Mouse (Mus musculus): ENCODE measurements at regions not wholly inside any gene's neighbourhood (a gene's known extent, or its start where the extent isn't known, plus 50 kb on each side); places are given as distances from the start of the nearest gene placed in this dataset.

GRCm38 (mm10) chr10:119014731-119015130 is 144.7 kb upstream of the Dyrk2 start:
- Histone ChIP-seq H3K4me3 (ENCODE audit: insufficient read depth, low read length) (no peak overlapping the region), H3K4me1 (ENCODE audit: control insufficient read depth, insufficient read depth, low read length) (peaks cover 10% of the 10 kb centered on the region), H3K27ac (ENCODE audit: insufficient read depth, low read length) (no peak overlapping the region)
- TF ChIP-seq CTCF (IDR thresholded peaks at IDR 0.05; ENCODE audit: extremely low read depth, insufficient read depth, low read length) (no peak), POLR2A (IDR thresholded peaks at IDR 0.05; ENCODE audit: extremely low read depth, insufficient read depth, low read length) (no peak)

- peaks cover 10% of the 10 kb centered on the region for H3K4me1 ChIP-seq (ENCODE audit: control insufficient read depth, insufficient read depth, low read length)
- H3K4me3 ChIP-seq (ENCODE audit: insufficient read depth, low read length), result no peak overlapping the region
- TF ChIP-seq CTCF (IDR thresholded peaks at IDR 0.05; ENCODE audit: extremely low read depth, insufficient read depth, low read length) (no peak), POLR2A (IDR thresholded peaks at IDR 0.05; ENCODE audit: extremely low read depth, insufficient read depth, low read length) (no peak)
- 0 out of 2 replicates have a peak overlapping the region, but pooled peaks have one; percentile 39 for H3K27ac ChIP-seq (ENCODE audit: insufficient read depth, low read length)
These were observed 143.7 kb upstream of the Dyrk2 start for GRCm38 (mm10) chr10:119013758-119014157.

GRCm38 (mm10) chr10:119011511-119011910 is 141.5 kb upstream of the Dyrk2 start:
- Histone ChIP-seq H3K27ac (ENCODE audit: insufficient read depth, low read length) (no peak overlapping the region), H3K4me3 (ENCODE audit: insufficient read depth, low read length) (no peak overlapping the region), H3K4me1 (ENCODE audit: control insufficient read depth, insufficient read depth, low read length) (peaks cover 10% of the 10 kb centered on the region)
- no peak for TF ChIP-seq CTCF (IDR thresholded peaks at IDR 0.05; ENCODE audit: extremely low read depth, insufficient read depth, low read length)
- TF ChIP-seq POLR2A (IDR thresholded peaks at IDR 0.05; ENCODE audit: extremely low read depth, insufficient read depth, low read length), result no peak

GRCm38 (mm10) chr10:119010884-119011283 is 140.9 kb upstream of the Dyrk2 start:
- Histone ChIP-seq H3K4me1 (ENCODE audit: control insufficient read depth, insufficient read depth, low read length) (peaks cover 10% of the 10 kb centered on the region), H3K27ac (ENCODE audit: insufficient read depth, low read length) (no peak overlapping the region), H3K4me3 (ENCODE audit: insufficient read depth, low read length) (no peak overlapping the region)
- TF ChIP-seq POLR2A (IDR thresholded peaks at IDR 0.05; ENCODE audit: extremely low read depth, insufficient read depth, low read length) (no peak), CTCF (IDR thresholded peaks at IDR 0.05; ENCODE audit: extremely low read depth, insufficient read depth, low read length) (no peak)

GRCm38 (mm10) chr10:119006866-119007575 is 137.0 kb upstream of the Dyrk2 start:
- Histone ChIP-seq H3K27ac (ENCODE audit: insufficient read depth, low read length) (no peak overlapping the region), H3K4me1 (ENCODE audit: control insufficient read depth, insufficient read depth, low read length) (no peaks in the 10 kb centered on the region), H3K4me3 (ENCODE audit: insufficient read depth, low read length) (no peak overlapping the region)
- TF ChIP-seq POLR2A (IDR thresholded peaks at IDR 0.05; ENCODE audit: extremely low read depth, insufficient read depth, low read length), result no peak
- TF ChIP-seq CTCF (IDR thresholded peaks at IDR 0.05; ENCODE audit: extremely low read depth, insufficient read depth, low read length), result no peak

GRCm38 (mm10) chr10:119005491-119005890 is 135.5 kb upstream of the Dyrk2 start:
- Histone ChIP-seq H3K27ac (ENCODE audit: insufficient read depth, low read length) (no peak overlapping the region), H3K4me1 (ENCODE audit: control insufficient read depth, insufficient read depth, low read length) (no peaks in the 10 kb centered on the region), H3K4me3 (ENCODE audit: insufficient read depth, low read length) (no peak overlapping the region)
- TF ChIP-seq CTCF (IDR thresholded peaks at IDR 0.05; ENCODE audit: extremely low read depth, insufficient read depth, low read length), result no peak
- TF ChIP-seq POLR2A (IDR thresholded peaks at IDR 0.05; ENCODE audit: extremely low read depth, insufficient read depth, low read length), result no peak

GRCm38 (mm10) chr10:119004426-119004825 is 134.4 kb upstream of the Dyrk2 start:
- Histone ChIP-seq H3K4me3 (ENCODE audit: insufficient read depth, low read length) (no peak overlapping the region), H3K4me1 (ENCODE audit: control insufficient read depth, insufficient read depth, low read length) (no peaks in the 10 kb centered on the region), H3K27ac (ENCODE audit: insufficient read depth, low read length) (no peak overlapping the region)
- TF ChIP-seq CTCF (IDR thresholded peaks at IDR 0.05; ENCODE audit: extremely low read depth, insufficient read depth, low read length) (no peak), POLR2A (IDR thresholded peaks at IDR 0.05; ENCODE audit: extremely low read depth, insufficient read depth, low read length) (no peak)

- no peak overlapping the region for H3K27ac ChIP-seq (ENCODE audit: insufficient read depth, low read length)
- no peaks in the 10 kb centered on the region for H3K4me1 ChIP-seq (ENCODE audit: control insufficient read depth, insufficient read depth, low read length)
- H3K4me3 ChIP-seq (ENCODE audit: insufficient read depth, low read length), result no peak overlapping the region
- no peak for TF ChIP-seq CTCF (IDR thresholded peaks at IDR 0.05; ENCODE audit: extremely low read depth, insufficient read depth, low read length)
- TF ChIP-seq POLR2A (IDR thresholded peaks at IDR 0.05; ENCODE audit: extremely low read depth, insufficient read depth, low read length), result no peak
These were observed 133.8 kb upstream of the Dyrk2 start for GRCm38 (mm10) chr10:119003839-119004238.

GRCm38 (mm10) chr10:119003042-119003441 is 133.0 kb upstream of the Dyrk2 start:
- TF ChIP-seq CTCF (IDR thresholded peaks at IDR 0.05; ENCODE audit: extremely low read depth, insufficient read depth, low read length), result no peak
- no peak for TF ChIP-seq POLR2A (IDR thresholded peaks at IDR 0.05; ENCODE audit: extremely low read depth, insufficient read depth, low read length)
- Histone ChIP-seq H3K27ac (ENCODE audit: insufficient read depth, low read length) (no peak overlapping the region), H3K4me1 (ENCODE audit: control insufficient read depth, insufficient read depth, low read length) (no peaks in the 10 kb centered on the region), H3K4me3 (ENCODE audit: insufficient read depth, low read length) (no peak overlapping the region)

GRCm38 (mm10) chr10:119001895-119002294 is 131.9 kb upstream of the Dyrk2 start:
- TF ChIP-seq CTCF (IDR thresholded peaks at IDR 0.05; ENCODE audit: extremely low read depth, insufficient read depth, low read length) (no peak), POLR2A (IDR thresholded peaks at IDR 0.05; ENCODE audit: extremely low read depth, insufficient read depth, low read length) (no peak)

More at GRCm38 (mm10) chr10:119001895-119002294, 131.9 kb upstream of the Dyrk2 start:
- H3K4me3 ChIP-seq (ENCODE audit: insufficient read depth, low read length), result no peak overlapping the region
- no peaks in the 10 kb centered on the region for H3K4me1 ChIP-seq (ENCODE audit: control insufficient read depth, insufficient read depth, low read length)
- H3K27ac ChIP-seq (ENCODE audit: insufficient read depth, low read length), result no peak overlapping the region
